Mouse (Mus musculus): ENCODE measurements around the gene Vmn1r166. TPM values are rescaled to one million over a fixed set of nuclear protein-coding genes. Genes with fewer than 3 reads are reported as not detected.
"Not testable (repeated sequence)": the region's sequence is repeated elsewhere in the genome, so short reads cannot be mapped to it uniquely, and the experiment has no call there.

Gene Vmn1r166
- total RNA-seq (2021): not detected
- long read RNA-seq, experiment 1: 0 reads
- long read RNA-seq, experiment 2: 0 reads

DNA sequence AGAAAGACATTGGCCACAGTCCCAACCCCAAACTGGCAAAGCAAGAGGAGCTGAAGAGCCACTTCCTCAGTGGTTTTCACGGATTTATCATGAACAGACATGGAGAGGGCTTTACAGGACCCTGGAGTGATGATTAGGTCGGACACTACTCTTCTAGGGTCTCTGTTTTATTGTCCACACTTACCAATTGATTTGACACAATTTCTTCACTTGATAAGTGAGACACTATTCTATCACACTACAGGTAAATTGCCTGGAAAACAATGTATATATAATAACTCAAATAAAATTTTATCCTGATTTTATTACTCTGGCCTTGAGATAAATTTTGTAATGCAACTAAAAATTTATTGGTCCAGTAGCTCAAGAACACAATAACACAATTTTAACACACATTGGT, at the start of gene Vmn1r166:
Gene Vmn1r166, minus strand, starts transcription at position 101 of the 400 bp plus-strand sequence.
- DNase-seq (ENCODE audit: low spot score in 2 of 2): not testable (repeated sequence)

DNA sequence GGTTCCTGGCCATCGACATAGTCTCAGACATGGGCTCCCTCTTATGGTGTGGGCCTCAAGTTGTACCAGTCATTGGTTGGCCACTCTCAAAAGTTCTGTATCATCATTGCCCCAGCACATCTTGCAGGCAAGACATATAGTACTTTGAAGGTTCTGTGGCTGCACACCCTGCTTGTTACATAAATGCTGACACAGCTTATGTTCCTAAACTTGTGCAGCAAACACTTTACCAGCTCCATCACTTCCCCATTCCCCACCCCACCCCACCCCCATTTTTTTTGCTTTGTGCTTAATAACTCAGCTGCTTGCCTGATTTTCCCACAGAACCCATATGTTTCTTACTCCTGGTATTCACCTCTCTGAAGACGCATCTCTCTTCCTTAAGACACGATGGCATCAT, 49.4 kb upstream of the Vmn1r166 start, which contains the start of gene Nlrp4e:
Gene Nlrp4e, plus strand, starts transcription at position 301 of the 400 bp plus-strand sequence.
- not testable (repeated sequence) for H3K27ac ChIP-seq; H3K4me3 ChIP-seq; DNase-seq (ENCODE audit: low spot score in 2 of 2)

More for the DNA sequence above, at the start of gene Vmn1r166:
- not testable (repeated sequence) for H3K27ac ChIP-seq, H3K4me3 ChIP-seq

DNA sequence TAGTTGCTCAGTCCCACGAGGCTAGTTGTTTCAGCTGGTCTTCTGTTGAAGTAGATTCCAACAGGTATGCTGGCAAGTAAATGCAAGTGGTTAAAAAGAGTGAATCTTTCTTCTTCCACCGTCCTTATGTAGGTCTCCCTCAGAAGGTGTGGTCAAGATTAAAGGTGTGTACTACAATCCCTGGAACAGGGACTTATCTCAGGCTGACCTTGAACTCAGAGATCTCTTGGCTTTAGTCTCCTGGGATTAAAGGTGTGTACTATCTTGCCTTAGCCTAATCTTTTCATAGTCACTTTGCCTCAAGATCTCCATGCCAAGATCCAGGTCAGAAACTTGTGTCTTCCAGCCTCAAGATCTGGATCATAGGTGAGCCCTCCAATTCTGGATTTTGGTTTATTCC, 27.3 kb upstream of the Vmn1r166 start, which contains the start of gene Gm6902:
Gene Gm6902, minus strand, starts transcription at position 101 of the 400 bp plus-strand sequence.
- not testable (repeated sequence) for H3K27ac ChIP-seq; H3K4me3 ChIP-seq; DNase-seq (ENCODE audit: low spot score in 2 of 2)

DNA sequence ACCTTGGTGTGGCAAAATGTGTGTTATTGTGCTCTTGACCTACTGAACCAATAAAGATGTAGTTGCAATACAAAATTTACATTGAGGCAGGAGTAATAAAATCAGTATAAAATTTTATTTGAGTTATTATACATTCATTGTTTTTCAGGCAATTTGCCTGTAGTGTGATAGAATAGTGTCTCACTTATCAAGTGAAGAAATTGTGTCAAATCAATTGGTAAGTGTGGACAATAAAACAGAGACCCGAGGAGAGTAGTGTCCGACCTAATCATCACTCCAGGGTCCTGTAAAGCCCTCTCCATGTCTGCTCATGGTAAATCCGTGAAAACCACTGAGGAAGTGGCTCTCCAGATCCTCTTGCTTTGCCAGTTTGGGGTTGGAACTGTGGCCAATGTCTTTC, 34.5 kb downstream of the Vmn1r166 start, which contains the start of gene Vmn1r165:
Gene Vmn1r165, plus strand, starts transcription at position 301 of the 400 bp plus-strand sequence.
- H3K4me3 ChIP-seq; DNase-seq (ENCODE audit: low spot score in 2 of 2); H3K27ac ChIP-seq: not testable (repeated sequence)

Other genes starting within 250 kb of the Vmn1r166 start
- gene Gm4216, start 231.8 kb downstream of the Vmn1r166 start, total RNA-seq (2021): not detected
- gene Vmn1r163, start 196.1 kb downstream of the Vmn1r166 start, total RNA-seq (2021): not detected
- not detected for gene Gm8720, start 184.2 kb downstream of the Vmn1r166 start, total RNA-seq (2021)
- not detected for gene Gm10662, start 107.2 kb downstream of the Vmn1r166 start, total RNA-seq (2021)
- gene Vmn1r165, start 34.4 kb downstream of the Vmn1r166 start, total RNA-seq (2021): not detected
- gene Gm6902, start 27.2 kb upstream of the Vmn1r166 start, total RNA-seq (2021): not detected
- not detected for gene Nlrp4e, start 49.5 kb upstream of the Vmn1r166 start, total RNA-seq (2021)
- gene Nlrp5, start 134.2 kb upstream of the Vmn1r166 start, total RNA-seq (2021): not detected

Measured in layer of hippocampus, adult 2 months (tissue).